Mouse (Mus musculus): Measurements from ENCODE around the gene Ect2.

The Ect2 gene

GRCm38 (mm10) chr3:27156594-27156949 lies 2.9 kb upstream of the Ect2 start:
- DNase-seq (ENCODE audit: low spot score), result no peak

DNA sequence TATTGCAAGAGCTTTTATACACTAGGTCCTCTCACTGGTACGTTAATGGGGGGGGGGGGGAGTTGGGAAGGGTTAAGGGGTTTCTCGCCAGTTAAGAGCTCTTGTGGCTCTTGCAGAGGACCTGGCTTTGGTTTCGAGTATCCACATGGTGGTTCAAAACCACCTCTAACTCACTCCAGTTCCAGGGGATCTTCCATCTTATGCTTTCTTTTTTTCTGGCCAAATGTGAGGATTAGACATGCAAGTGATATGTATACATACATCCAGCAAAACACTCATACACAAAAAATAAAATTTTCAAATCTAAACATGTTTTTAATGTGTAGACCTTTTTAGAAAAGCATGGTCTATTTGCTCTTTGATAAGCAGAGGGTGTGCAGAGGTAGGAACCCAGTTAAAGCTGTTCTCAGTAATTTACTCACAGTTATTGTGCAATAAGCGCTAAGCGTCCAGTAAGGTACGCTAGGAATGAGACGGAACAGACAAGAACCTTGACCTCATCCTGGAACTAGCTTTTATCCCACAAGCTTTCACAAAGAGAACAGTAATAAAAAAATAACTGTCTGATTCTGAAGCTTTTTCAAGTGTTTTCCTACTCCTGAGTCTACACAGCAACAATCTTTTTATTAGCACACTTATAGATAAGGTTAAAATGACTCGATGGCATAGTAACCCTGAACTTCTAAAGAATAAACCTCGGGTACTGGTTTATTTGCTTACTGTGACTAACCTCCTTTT lies 2.3 kb upstream of the Ect2 start:
- DNase-seq (ENCODE audit: low spot score), result no peak

DNA sequence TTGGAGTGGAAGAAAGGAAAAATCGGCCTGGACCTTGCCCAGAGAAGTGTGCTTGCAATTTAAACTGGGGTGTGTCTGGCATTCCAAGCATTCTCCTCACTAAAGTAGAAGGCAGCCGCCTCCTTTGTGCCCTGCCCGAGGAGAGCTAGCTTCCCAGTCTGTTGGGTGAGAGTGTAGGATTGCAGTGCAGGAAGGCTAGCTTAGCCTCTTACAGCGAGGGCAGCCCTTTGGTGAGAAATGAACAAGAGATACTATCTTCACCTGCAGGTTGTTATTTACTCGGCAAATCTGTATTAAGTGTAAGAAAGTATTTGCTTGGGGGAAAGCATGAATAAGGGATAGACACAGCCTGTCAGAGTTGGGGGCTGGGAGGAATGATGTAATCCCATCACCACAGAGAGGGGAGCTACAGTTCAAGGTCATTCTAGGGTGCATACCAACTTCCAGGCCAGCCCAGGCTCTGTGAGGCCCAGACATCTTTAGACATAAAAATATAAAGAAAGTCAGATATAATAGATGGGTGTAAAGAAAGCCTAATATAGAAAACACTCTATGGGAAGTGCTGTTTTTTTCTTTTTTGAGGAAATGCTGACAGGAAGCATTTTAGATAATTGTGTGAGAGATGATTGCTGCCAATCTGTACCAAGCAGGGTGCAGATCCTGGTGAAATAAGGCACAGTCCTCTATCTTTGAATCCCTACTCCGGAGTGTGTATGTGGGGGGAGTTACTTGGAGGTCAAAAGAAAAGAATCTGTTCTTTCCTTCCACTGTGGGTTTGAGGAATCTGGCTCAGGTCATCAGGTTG lies 1.6 kb upstream of the Ect2 start:
- DNase-seq (ENCODE audit: low spot score), result no peak

- no peak for DNase-seq (ENCODE audit: low spot score)
Observed at GRCm38 (mm10) chr3:27154280-27154679, 602 bp upstream of the Ect2 start.

DNA sequence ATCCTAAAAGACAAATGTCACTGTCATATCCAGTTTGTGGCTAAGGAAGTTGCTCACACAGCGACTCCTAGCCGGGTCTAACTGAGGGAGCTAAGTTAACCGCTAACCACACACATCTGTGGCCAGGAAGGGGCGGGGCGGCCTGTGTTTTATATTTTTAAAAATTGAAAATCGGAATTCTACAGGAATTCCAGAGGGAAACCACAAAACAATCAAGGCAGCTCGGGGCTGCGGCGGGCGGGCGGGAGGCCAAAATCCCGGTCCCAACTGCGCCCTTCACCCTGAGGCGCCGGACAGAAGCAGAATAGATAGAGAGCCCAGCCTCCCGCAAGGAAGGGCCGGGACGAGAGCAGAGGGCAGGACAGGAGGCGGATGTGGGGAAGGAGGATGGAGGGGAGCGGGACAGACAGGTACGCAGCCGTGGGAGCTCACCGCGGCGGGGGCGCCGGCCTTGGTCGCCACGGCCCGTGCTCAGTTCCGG lies 447 bp downstream of the Ect2 start:
- DNase-seq (ENCODE audit: low spot score), result peak; percentile 30

DNA sequence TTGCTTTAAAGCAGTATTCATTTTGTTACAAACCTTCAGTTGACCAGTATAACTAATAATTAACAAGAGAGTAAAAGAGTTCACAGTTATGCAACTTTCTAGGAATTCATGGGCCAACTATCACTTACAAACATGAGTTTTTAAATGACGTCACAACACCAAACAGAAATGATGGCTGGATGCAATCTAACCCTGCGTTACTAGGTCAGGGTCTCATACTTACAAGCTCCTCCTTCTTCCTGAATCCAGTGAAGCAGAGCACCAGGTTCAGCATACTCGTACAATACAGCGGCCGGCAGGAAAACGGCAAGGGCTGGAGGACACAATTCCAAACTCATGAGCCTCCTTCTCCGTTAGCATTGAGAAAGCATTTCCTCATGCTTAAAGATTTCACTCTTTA lies 7.9 kb downstream of the Ect2 start:
- DNase-seq (ENCODE audit: low spot score), result no peak

GRCm38 (mm10) chr3:27143570-27143969 lies 10.1 kb downstream of the Ect2 start:
- DNase-seq (ENCODE audit: low spot score), result no peak

GRCm38 (mm10) chr3:27140101-27140500 lies 13.6 kb downstream of the Ect2 start:
- no peak for DNase-seq (ENCODE audit: low spot score)

- no peak for DNase-seq (ENCODE audit: low spot score)
Observed at GRCm38 (mm10) chr3:27121864-27122450, 31.7 kb downstream of the Ect2 start.

DNA sequence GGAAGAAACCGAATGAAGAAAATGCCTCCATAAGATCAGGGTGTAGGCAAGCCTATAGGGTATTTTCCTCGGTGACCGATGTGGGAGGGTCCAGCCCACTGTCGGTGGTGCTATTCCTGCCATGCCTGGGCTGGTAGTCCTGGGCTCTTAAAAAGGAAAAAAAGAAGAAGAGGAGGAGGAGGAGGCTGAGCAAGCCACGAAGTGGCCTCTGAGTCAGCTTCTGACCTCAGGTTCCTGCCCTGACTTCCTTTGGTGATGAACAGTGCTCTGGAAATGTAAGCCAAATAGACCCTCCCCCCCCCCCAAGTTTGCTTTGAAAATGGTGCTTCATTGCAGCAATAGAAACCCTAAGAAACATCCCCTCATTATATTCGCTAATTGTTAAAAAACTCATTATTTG lies 32.7 kb downstream of the Ect2 start:
- DNase-seq (ENCODE audit: low spot score), result no peak

- DNase-seq (ENCODE audit: low spot score), result no peak
Observed at GRCm38 (mm10) chr3:27118227-27118626, 35.5 kb downstream of the Ect2 start.

- DNase-seq (ENCODE audit: low spot score), result peak; percentile 24
Observed at GRCm38 (mm10) chr3:27110860-27111259, 42.8 kb downstream of the Ect2 start.

DNA sequence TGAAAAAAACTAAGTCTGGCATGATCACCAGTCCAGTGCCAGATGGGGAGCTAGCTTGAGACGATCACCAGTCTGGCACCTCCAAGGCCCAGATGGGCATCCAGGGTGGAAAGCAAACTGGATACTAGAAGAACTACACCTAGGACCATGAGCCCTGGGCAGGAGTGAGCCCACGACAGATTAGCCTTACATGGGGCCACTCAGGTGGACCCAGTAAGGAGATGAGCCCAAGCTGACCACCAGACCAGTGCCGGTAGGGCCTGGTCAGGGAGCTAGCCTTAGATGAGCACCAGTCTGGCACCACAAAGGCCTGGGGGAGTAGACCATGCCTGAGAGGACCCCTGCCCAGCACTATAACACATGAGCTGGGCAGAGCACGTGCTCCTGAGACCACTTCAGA lies 44.6 kb downstream of the Ect2 start:
- no peak for DNase-seq (ENCODE audit: low spot score)

DNA sequence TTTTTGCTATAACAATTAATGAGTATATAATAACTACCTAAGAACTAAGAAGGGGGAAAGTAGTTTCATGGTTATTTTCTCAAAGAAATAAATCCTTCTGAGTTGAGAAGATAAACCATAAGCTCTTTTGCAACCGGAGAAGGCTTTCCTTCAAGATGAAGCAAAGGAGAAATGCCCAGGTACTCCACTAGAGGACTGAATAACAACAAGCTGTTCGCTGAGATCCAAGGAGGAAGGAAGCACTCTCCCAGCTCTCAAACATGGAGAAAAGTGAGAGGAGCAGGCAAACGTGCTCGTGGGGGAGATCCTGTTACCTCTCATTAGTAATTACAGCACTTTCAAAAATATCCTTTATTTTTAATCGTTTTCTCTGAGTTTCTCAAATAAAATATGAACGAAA lies 46.5 kb downstream of the Ect2 start:
- no peak for DNase-seq (ENCODE audit: low spot score)

- no peak for DNase-seq (ENCODE audit: low spot score)
Observed at GRCm38 (mm10) chr3:27102965-27103364, 50.7 kb downstream of the Ect2 start.

DNA sequence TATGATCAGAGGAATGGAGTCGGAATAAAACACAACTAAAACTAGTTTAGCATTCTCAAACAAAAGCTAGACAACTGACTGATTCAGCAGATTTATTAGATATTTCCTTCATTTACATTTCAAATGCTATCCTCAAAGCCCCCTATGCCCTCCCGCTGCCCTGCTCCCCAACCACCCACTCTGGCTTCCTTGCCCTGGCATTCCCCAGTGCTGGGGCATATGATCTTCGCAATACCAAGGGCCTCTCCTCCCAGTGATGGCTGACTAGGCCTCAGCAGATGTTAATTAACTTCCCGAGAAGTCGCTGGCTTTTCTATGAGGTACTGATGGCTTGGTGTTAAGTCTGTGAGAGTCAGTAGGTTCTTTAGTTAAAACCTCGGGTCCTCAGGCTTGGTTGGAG lies 55.0 kb downstream of the Ect2 start:
- no peak for DNase-seq (ENCODE audit: low spot score)

DNA sequence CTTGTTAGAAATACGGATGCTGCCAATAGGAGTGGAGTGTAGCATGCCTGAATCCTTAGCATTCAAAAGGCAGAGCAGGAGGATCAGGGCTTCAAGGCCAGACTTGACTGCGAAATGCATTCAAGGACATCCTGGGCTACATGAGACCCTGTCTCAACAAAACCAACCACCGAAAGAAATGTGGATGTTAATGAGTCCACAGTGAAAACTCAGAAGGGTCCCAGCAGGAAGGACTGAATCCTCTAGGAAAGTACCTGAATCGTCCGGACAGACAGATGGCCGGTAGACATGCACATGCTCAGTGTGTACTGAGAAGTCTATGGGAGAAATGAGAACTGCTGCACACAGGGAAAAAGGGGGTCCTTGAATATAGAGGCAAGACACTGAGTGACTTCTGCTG lies 67.5 kb downstream of the Ect2 start:
- no peak for DNase-seq (ENCODE audit: low spot score)

DNA sequence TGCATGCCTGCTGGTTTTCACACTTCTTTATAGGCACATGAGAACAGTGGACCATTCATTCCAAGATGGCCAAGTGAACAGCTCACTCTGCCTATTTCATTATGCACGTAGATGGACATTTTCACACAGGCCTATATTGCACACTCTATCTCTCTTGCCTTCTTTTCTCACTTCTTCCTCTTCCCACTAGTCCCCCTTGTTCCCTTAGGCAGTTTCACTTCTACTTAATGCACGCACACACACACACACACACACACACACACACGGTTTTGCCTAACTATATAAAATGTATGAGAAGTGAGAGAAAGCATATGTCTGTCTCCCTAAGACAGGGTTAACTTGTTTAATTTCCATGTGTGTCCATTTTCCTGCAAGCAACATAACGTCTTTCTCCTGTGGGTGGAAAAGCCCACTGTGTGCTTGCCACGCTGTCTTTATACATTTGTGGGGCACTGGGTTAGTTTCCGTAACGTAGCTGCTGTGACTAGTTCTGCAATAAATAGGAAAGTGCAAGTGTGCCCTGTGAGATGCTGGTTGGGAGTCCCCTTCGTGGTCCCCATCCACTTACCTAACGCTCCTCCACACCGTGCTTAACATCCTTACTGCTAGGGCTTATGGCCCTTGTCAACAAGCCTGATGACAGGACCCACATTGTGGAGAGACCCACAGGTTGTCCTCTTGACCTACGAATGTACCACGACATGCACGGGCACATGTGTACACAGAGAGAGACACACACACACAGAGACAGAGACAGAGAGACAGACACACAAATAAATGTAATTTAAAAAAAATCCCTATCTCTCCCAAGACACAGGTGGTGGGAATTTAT lies 72.2 kb downstream of the Ect2 start:
- DNase-seq (ENCODE audit: low spot score), result no peak

GRCm38 (mm10) chr3:27080061-27080770 lies 73.5 kb downstream of the Ect2 start:
- DNase-seq (ENCODE audit: low spot score), result no peak

DNA sequence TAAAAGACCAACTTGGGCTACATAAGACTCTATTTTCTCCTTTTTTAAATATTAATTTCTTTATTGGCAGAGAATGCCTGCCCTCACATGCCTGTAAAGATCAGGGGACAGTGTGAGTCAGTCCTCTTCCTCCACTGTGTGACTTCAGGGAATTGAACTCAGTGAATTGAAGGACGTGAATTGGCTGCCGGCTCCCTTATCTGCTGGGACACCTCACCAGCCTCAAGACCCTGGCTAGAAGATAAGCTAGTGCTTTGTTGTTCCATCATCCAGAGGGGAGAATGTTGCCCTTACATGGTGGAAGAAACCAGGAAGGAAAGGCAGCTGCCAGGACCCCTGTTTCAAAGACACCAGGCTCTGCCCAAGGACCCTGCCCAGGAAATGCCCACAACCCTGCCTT lies 79.8 kb downstream of the Ect2 start:
- no peak for DNase-seq (ENCODE audit: low spot score)

DNA sequence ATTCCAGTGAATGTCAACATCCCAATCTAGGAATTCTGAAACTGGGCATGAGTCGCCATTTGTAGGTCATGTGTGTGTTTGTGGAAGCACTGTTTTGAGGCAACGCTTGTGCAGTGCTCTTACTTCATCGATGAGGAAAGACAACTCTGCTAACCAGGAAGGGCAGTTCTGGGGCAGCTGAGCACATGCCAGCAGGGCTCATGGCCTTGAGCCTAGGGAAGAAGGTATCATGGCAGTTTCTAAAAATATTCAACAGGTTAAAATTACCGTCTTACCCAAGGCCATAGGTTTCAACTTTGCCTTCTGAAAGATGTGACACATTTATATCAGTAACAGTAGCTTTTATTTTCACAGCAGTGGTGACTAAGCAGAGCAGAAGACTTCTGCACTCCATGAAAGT lies 82.0 kb downstream of the Ect2 start:
- DNase-seq (ENCODE audit: low spot score), result no peak

DNA sequence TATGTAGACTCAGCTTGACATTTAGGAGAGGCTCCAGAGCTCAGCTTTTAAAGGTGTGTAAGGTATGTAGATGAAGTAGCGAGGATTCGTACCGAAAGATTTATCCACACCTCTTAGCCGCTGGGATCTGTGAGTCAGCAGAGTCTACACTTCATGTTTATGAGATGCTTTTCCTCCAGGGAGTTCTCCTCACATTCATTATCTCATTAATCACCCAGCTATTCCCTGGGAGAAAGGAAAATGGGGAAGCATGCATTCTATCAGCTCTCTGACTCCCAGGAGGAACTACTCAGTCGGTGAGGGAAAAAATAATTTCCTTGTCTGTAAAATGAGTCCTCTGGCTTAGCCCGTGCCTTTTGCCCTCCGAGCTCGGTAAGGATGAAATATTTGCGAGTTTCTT lies 83.3 kb downstream of the Ect2 start:
- no peak for DNase-seq (ENCODE audit: low spot score)
